Mouse (Mus musculus) left cerebral cortex, postnatal 4 days (tissue): ENCODE measurements around the gene Prkn. TPM values are rescaled to one million over a fixed set of nuclear protein-coding genes. Genes with fewer than 3 reads are reported as not detected.

Experiments used
- DNase-seq: peaks from one replicate; pipeline ENCODE4 v3.0.0-alpha.2; 2022
- intact Hi-C: fragments of 180-260 bp; cut with DNase I; formaldehyde crosslinking; loops from one replicate; pipeline ENCODE4 v1.15.1; 2025
- total RNA-seq, 2 experiments: library from RNA; stranded (reverse); gene quantifications; 2 replicates each; pipeline ENCODE4 v1.2.3; 2021

The Prkn gene
- total RNA-seq, 2 experiments from 2014 or later, result 12.8 to 16.2 TPM

DNA sequence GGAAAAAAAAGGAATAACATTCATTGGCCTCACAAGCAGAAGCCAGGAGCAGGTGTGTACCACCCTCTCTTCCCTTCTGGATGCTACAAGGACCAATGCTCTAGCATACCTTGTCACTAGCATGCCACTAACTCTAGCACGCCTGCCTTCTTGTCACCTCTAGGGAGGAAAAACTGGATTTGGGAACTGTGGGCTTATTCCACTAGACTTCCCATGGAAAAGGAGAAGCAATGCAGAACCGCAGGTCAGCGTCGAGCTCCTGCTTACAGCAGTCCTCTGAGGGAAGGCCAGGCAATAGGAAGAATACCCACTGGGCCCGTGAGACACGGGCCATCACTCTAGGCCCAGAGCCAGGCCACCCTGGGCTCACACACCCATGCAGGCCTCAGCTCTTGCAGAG is 1045.4 kb downstream of the Prkn start:
- no peak for DNase-seq

DNA sequence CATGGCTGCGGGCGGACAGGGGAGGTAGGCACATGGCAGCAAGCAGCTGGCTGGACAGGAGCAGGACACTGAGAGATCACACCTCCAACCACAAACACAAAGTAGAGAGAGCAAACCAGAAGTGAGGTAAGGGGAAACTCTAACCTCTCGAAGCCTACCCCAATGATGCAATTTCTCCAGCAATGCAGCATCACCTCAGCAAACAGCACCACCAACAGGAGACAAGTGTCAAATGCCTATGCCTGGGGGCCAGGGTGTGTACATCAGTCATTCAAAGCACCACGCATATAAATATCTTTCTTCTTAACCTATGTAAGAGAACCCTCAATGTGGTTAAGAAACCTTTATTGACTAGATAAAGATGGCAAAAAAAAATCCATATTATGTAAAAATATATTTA is 1046.8 kb downstream of the Prkn start:
- intact Hi-C loops, result no loop called here
- peak; percentile 21 for DNase-seq

More for the DNA sequence above, 1045.4 kb downstream of the Prkn start:
- intact Hi-C loops, result no loop called here

DNA sequence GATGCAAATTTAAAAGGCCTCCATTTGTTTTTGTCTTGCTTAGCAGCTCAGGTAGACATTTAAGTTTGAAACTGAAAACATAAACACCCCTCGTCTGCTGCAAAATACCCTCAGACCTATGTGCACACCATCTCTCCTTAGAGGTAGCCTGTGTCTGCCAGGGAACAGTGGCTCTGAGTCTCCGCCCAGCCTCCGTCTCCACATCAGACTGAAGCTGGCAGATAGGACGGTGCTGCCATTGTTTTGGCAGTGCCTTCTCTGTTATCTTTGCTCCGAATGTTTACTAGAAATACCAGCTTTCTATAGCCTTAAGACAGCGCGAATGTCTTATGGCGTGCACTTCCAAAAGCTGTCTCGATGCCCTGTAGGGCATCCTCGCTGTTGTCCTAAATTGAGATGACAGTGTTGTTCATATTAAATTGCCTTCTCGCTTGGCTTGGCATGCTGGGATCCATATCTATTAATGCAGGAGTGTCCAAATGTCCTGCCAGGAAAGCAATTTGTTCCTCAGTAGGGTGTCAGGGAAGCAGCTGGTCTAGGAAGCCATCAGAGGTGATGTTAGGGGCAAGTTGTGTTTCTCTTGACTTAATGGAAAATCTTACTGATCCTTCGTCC is 1047.5 kb downstream of the Prkn start:
- peak; percentile 85 for DNase-seq
- intact Hi-C loops, result no loop called here

GRCm38 (mm10) chr17:11888806-11889205 is 1048.6 kb downstream of the Prkn start:
- intact Hi-C loops, result no loop called here
- DNase-seq, result peak; percentile 42

DNA sequence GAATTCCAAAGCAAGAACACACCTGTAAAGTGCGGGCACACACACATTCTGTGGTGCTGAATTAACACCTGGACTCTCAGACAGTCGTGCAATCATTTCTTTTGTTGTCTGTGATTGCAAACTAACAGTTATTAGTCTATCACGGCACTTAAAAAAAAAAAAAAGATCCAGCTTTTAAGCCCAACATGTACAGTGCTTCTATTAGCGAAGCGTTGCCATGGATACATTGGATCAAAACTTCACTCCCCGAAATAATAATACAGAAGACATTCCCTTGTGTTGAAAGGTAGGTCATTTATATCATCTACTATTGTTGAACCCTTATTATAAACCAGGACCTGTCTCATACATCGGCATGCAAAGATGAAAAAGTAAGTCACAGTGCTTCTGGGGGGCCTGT is 1060.1 kb downstream of the Prkn start:
- no peak for DNase-seq
- intact Hi-C loops, result no loop called here

DNA sequence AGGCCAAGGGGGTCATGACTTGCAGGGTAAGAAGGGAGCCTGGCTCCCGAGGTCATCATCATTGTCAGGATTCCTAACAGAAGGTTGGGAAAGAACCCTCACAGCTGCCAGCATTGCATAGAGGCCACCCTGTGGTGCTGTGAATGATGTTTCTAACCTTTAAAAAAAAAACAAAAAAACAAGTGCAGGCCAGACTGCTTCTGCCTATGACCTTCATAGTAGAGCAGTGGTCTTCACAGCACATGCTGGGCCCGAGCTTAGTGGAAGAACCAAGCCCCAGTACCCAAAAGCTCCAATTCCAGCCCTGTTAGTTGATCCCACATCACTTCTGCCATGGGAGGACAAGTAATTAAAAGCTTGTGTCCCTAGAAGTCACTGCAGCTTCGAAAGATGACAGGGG is 1061.5 kb downstream of the Prkn start:
- intact Hi-C loops, result no loop called here

GRCm38 (mm10) chr17:11903001-11903400 is 1062.8 kb downstream of the Prkn start:
- DNase-seq, result peak; percentile 61
- intact Hi-C loops, result no loop called here

More for the DNA sequence above, 1061.5 kb downstream of the Prkn start:
- DNase-seq, result no peak

DNA sequence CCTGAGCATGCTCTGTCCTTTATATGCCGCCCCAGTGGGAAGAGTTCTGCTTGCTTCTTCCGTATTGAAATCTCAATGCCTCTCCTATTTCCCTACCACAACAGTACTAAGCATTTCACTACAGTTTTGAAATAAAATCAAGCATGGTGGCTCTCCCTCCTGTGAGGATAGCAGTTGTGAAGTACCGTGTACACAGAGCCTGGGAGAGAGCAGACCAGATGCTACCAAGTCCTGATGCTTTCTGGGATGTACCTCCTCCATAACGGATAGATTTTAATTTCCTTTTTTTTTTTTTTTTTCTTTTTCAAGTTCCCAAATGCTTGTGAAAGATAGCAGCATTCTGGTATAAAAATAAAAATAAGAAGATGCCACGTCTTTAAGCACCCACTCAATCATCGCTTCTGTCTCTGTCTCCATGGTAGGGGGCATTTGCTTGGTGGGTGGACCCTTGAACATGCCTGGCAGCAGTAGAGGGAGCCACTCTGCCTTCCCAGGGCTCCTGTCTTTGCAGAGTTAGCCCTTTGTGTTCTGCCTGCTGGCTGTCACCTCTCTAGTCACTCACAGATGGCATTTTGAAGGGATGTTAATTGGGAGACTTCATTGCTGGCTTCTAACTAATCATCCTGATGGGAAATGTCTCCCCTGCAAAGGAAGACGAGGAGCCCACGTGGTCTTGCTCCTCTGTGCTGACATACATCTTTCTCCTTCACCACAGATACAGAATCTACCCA is 1070.6 kb downstream of the Prkn start:
- DNase-seq, result peak; percentile 24
- intact Hi-C loops, result no loop called here

GRCm38 (mm10) chr17:11912136-11912535 is 1072.0 kb downstream of the Prkn start:
- intact Hi-C loops, result no loop called here
- DNase-seq, result no peak

DNA sequence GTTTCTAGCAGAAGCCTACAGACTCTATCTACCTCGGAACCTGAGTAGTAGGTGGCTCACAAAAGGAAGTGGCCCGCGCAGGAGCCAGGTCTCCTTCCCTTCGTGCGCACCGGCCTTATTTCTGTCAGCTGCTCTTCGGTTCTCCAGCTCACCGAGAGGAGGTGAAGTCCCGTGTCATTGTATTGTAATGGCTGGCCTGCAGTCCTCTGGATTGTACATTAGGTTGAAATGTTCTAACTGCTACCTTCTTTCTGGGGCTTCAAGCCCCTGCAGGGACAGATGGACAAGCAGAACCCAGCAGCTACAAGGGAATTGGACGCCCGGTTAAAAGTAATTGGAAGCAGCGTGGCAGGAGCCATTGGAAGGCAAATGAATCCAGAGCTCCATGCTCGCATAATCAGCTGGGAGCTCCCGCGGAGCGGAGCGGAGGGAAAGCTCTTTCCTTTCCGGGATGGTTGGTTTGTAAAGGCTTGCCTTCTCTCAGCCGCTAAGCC is 1072.7 kb downstream of the Prkn start:
- peak; percentile 69 for DNase-seq
- intact Hi-C loops, result no loop called here

DNA sequence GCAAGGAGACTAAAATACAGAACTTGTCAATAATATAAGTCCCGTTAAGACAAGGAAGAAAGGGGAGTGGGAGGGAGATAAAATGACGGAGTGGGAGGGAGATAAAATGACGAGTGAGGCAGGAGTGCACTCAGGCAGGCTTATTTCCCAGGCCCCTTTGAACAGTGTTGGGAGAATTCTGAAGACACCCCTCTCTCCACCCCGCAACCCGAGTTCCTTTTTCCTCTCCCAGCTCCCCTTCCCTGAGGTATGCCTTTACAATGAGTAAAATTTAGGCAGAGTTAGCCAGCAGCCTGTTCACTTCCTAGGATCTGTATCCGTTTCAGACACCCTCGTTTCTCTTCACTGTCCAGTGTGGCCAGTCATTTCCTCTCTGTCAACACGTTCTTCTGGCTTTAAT is 1073.4 kb downstream of the Prkn start:
- intact Hi-C loops, result no loop called here
- no peak for DNase-seq

DNA sequence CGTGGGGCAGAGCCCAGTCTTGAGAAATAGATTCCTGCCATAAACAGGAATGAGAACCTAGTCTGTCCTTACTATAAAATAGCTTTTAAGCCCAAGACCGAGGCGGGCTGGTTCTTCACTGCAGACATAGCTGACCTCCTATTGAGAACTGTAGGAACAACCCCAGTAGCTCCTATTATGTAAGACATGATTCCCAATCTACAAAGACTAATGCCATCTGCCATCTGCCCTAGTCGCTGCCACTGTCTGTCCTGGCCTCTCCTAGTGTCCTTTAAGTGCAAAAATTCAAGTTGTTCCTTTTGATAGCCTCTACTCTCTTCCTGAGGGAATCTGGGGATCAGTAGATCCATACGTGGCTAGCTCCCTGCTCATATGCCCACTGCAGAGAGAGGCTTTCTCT is 1074.3 kb downstream of the Prkn start:
- intact Hi-C loops, result no loop called here

GRCm38 (mm10) chr17:11918123-11918801 is 1078.1 kb downstream of the Prkn start:
- intact Hi-C loops, result no loop called here
- peak; percentile 71 for DNase-seq

More for the DNA sequence above, 1074.3 kb downstream of the Prkn start:
- DNase-seq, result no peak

GRCm38 (mm10) chr17:11919581-11919980 is 1079.4 kb downstream of the Prkn start:
- intact Hi-C loops, result no loop called here
- no peak for DNase-seq

- intact Hi-C loops, result no loop called here
- no peak for DNase-seq
Observed at GRCm38 (mm10) chr17:11921026-11921425, 1080.8 kb downstream of the Prkn start.

DNA sequence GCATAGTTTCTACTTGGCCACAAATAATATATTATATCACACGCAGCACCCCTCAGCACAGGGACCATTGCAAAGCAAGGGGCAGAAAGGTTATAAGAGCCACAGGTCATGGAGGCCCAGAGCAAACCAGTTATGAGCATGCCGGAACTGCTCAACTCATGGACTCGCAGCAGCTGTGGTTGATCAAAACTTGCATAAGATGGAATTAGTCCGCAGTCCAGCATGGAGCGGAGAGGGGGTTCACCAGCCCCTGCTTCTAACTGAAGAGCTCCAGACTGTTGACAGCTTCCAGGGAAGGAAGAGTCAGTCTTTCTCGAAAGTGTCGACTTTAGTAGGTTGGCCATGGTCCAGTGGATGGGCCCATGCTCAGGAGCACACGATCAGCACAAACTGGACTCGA is 1083.8 kb downstream of the Prkn start:
- intact Hi-C loops, result no loop called here
- no peak for DNase-seq

- peak; percentile 45 for DNase-seq
- intact Hi-C loops, result no loop called here
Observed at GRCm38 (mm10) chr17:11926865-11927386, 1086.7 kb downstream of the Prkn start.

DNA sequence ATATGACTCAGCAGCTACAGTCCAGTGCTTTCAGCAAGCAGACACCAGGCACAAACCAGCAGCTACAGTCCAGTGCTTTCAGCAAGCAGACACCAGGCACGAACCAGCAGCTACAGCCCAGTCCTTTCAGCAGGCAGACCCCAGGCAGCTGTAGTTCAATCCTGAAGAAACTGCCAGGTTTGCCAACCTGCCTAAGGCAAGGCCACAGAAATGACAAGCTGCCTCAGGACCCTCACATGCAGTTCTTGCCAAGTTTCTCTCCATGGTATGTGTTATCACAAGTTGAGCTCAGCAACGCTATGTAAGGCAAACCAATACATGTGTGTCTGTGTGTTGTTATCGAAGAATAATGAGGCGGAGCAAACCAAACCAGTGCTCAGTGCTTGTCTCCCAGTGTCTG is 1091.5 kb downstream of the Prkn start:
- intact Hi-C loops, result no loop called here
- no peak for DNase-seq

GRCm38 (mm10) chr17:11933737-11934136 is 1093.6 kb downstream of the Prkn start:
- DNase-seq, result no peak
- intact Hi-C loops, result no loop called here

DNA sequence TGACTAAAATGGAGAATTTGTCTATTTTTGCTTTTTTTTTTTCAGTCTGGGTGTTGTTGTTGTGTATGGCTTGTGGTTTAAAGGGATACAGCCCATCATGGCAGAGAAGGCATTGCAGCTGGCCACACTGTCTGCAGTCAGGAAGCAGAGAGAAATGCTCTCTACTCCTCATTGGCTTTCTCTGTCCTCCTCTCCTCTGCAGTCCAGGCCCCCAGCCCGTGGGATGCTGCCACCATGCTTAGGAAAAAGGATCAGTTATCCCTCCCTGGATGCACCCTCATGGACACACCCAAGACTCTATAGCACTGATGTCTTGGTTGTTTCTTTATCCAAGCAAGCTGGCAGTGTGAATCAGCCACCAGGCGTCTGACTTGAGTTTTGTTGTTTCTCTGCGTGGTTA is 1107.3 kb downstream of the Prkn start:
- no peak for DNase-seq
- intact Hi-C loops, result no loop called here

DNA sequence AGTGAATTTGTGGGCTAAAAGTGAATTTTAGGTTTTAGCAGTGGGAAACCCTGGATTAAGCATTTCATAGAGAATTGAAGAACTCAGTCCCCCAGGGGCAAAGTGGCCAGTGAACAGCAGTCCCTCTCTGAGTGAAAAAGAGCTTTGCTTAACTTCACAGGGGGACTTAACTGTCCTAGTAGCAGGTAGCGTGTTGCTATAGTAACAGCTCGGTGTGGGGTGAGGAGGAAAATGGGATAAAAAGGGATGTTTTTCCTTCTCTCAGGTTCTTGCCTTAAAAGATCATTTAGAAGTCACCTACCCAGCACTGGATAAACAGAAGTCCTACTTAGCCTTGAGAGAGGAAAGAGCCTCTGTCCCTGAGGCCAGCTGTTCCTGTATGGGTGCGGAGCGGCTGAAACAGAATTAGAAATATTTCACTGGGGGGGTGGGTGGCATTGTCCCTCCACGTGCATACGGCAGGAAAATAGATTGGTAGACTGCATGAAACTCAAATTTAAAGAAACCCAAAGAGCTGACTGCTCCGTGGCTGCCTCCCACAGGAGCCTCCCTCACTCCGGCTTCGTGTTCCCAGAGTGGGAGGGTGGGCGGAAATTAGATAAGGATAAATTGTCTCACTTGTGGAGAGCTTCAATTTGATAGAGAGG is 1109.5 kb downstream of the Prkn start:
- no peak for DNase-seq
- intact Hi-C loops, result no loop called here
